Mouse (Mus musculus): ENCODE measurements at regions not wholly inside any gene's neighbourhood (a gene's known extent, or its start where the extent isn't known, plus 50 kb on each side); places are given as distances from the start of the nearest gene placed in this dataset.
A peak's percentile ranks its signal among the peaks of the same experiment; 100 is the strongest.

- H3K9ac ChIP-seq, result no peak overlapping the region
- H3K4me1 ChIP-seq, result 0 out of 2 replicates have a peak, but pooled peaks cover 4% of the 10 kb centered on the region
- H3K4me3 ChIP-seq (replicated peaks), result no peak overlapping the region
- 47% methylated on average over 18 of the region's 18 CpGs for WGBS
- H3K27me3 ChIP-seq, result no peaks in the 10 kb centered on the region
- H3K36me3 ChIP-seq, result no peaks in the 10 kb centered on the region
- 0 out of 2 replicates have a peak, but pooled peaks have one; percentile 33 for ATAC-seq (replicated peaks; ENCODE audit: low FRiP score)
- no peak overlapping the region for H3K4me2 ChIP-seq
- no peaks in the 10 kb centered on the region for H3K9me3 ChIP-seq (replicated peaks)
- H3K27ac ChIP-seq, result peak overlapping the region; percentile 59; the same call in 1 of the 2 replicates
Measured at GRCm38 (mm10) chr2:19049877-19050731, 52.0 kb downstream of the 4930426L09Rik start.

GRCm38 (mm10) chr2:19055500-19055899 lies 57.4 kb downstream of the 4930426L09Rik start:
- Histone ChIP-seq H3K9me3 (replicated peaks) (no peaks in the 10 kb centered on the region), H3K4me3 (replicated peaks) (no peak overlapping the region), H3K36me3 (no peaks in the 10 kb centered on the region), H3K9ac (no peak overlapping the region), H3K4me1 (peaks cover 14% of the 10 kb centered on the region; the same call in 1 of the 2 replicates), H3K4me2 (no peak overlapping the region), H3K27me3 (no peaks in the 10 kb centered on the region), H3K27ac (no peak overlapping the region)
- 76% methylated on average over 2 of the region's 2 CpGs for WGBS
- no peak for ATAC-seq (replicated peaks; ENCODE audit: low FRiP score)

DNA sequence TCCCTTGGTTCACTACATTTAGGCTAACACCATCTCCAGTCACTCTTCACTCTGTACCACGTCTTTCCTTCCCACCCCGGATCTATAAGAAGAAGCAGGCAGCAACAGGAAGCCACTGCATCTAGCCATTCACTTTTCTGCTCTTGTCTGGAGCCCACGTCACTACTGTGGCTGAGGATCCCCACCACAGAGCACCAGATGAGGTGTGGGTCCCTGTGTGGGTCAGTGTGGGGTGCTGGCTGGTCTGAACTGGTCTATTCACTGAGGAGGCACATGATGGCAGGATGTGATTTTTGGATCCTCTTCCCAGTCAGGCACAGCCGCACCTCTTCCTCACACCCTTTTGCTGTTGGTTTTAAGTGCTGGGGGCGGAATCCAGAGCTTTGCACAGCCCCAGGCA lies 59.7 kb downstream of the 4930426L09Rik start:
- ATAC-seq (replicated peaks; ENCODE audit: low FRiP score), result no peak
- H3K9me3 ChIP-seq (replicated peaks), result no peaks in the 10 kb centered on the region
- no peaks in the 10 kb centered on the region for H3K36me3 ChIP-seq
- WGBS, result 81% methylated on average over 5 of the region's 5 CpGs
- H3K9ac ChIP-seq, result no peak overlapping the region
- no peaks in the 10 kb centered on the region for H3K27me3 ChIP-seq
- H3K4me2 ChIP-seq, result no peak overlapping the region
- H3K4me3 ChIP-seq (replicated peaks), result no peak overlapping the region
- H3K27ac ChIP-seq, result no peak overlapping the region
- H3K4me1 ChIP-seq, result peaks cover 17% of the 10 kb centered on the region; the same call in 1 of the 2 replicates

GRCm38 (mm10) chr2:19058765-19059164 lies 60.6 kb downstream of the 4930426L09Rik start:
- WGBS, result 81% methylated on average over 3 of the region's 3 CpGs
- no peaks in the 10 kb centered on the region for H3K9me3 ChIP-seq (replicated peaks)
- H3K4me3 ChIP-seq (replicated peaks), result no peak overlapping the region
- H3K27me3 ChIP-seq, result no peaks in the 10 kb centered on the region
- no peak overlapping the region for H3K27ac ChIP-seq
- H3K4me1 ChIP-seq, result peaks cover 17% of the 10 kb centered on the region; the same call in 1 of the 2 replicates
- no peaks in the 10 kb centered on the region for H3K36me3 ChIP-seq
- no peak overlapping the region for H3K9ac ChIP-seq
- no peak overlapping the region for H3K4me2 ChIP-seq
- no peak for ATAC-seq (replicated peaks; ENCODE audit: low FRiP score)

- Histone ChIP-seq H3K27ac (no peak overlapping the region), H3K4me1 (peaks cover 17% of the 10 kb centered on the region; the same call in 1 of the 2 replicates), H3K9me3 (replicated peaks) (no peaks in the 10 kb centered on the region), H3K36me3 (no peaks in the 10 kb centered on the region), H3K4me2 (no peak overlapping the region), H3K4me3 (replicated peaks) (no peak overlapping the region), H3K27me3 (no peaks in the 10 kb centered on the region), H3K9ac (no peak overlapping the region)
- no peak for ATAC-seq (replicated peaks; ENCODE audit: low FRiP score)
- WGBS, result 53% methylated on average over 5 of the region's 5 CpGs
Measured at GRCm38 (mm10) chr2:19059246-19059645, 61.1 kb downstream of the 4930426L09Rik start.

- H3K4me3 ChIP-seq (replicated peaks), result no peak overlapping the region
- H3K27me3 ChIP-seq, result no peaks in the 10 kb centered on the region
- no peaks in the 10 kb centered on the region for H3K9me3 ChIP-seq (replicated peaks)
- no peak overlapping the region for H3K9ac ChIP-seq
- ATAC-seq (replicated peaks; ENCODE audit: low FRiP score), result 0 out of 2 replicates have a peak, but pooled peaks have one; percentile 18
- 54% methylated on average over 9 of the region's 9 CpGs for WGBS
- H3K4me1 ChIP-seq, result peaks cover 17% of the 10 kb centered on the region; the same call in 1 of the 2 replicates
- no peaks in the 10 kb centered on the region for H3K36me3 ChIP-seq
- no peak overlapping the region for H3K27ac ChIP-seq
- no peak overlapping the region for H3K4me2 ChIP-seq
Measured at GRCm38 (mm10) chr2:19060218-19060915, 62.2 kb downstream of the 4930426L09Rik start.

- ATAC-seq (replicated peaks; ENCODE audit: low FRiP score), result no peak
Measured at GRCm38 (mm10) chr2:19064560-19065362, 66.6 kb downstream of the 4930426L09Rik start.

DNA sequence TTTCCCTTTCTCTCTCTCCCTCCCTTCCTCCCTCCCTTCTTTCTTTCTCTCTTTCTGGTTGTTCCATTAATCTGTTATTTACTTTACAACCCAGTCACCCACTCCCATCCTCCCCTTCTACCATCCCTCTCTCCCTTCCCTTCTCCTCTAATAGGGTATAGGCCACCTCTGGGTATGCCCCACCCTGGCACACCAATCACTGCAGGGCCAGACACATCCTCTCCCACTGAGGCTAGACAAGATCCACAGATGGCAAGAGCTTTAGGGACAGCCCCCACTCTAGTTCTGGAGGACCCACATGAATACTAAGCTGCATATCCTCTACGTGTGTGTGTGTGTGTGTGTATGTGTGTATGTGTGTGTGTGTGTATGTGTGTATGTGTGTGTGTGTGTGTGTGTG lies 67.4 kb downstream of the 4930426L09Rik start:
- Histone ChIP-seq H3K4me3 (replicated peaks) (no peak overlapping the region), H3K36me3 (no peaks in the 10 kb centered on the region), H3K9ac (no peak overlapping the region), H3K4me2 (no peak overlapping the region), H3K27me3 (no peaks in the 10 kb centered on the region), H3K4me1 (peaks cover 6% of the 10 kb centered on the region; the same call in 1 of the 2 replicates), H3K9me3 (replicated peaks) (no peaks in the 10 kb centered on the region), H3K27ac (no peak overlapping the region)
- WGBS, result 94% methylated on average over 1 of the region's 1 CpGs
- no peak for ATAC-seq (replicated peaks; ENCODE audit: low FRiP score)

More at GRCm38 (mm10) chr2:19064560-19065362, 66.6 kb downstream of the 4930426L09Rik start:
- Histone ChIP-seq H3K4me2 (0 out of 2 replicates have a peak overlapping the region, but pooled peaks have one; percentile 18), H3K36me3 (no peaks in the 10 kb centered on the region), H3K27ac (peak overlapping the region; percentile 52; the same call in 1 of the 2 replicates), H3K9me3 (replicated peaks) (no peaks in the 10 kb centered on the region), H3K9ac (no peak overlapping the region), H3K4me1 (peaks cover 13% of the 10 kb centered on the region; the same call in 1 of the 2 replicates), H3K4me3 (replicated peaks) (no peak overlapping the region), H3K27me3 (no peaks in the 10 kb centered on the region)
- 50% methylated on average over 9 of the region's 9 CpGs for WGBS

GRCm38 (mm10) chr2:19068161-19068560 lies 70.0 kb downstream of the 4930426L09Rik start:
- no peaks in the 10 kb centered on the region for H3K9me3 ChIP-seq (replicated peaks)
- H3K4me3 ChIP-seq (replicated peaks), result no peak overlapping the region
- H3K4me2 ChIP-seq, result no peak overlapping the region
- H3K9ac ChIP-seq, result no peak overlapping the region
- no peaks in the 10 kb centered on the region for H3K36me3 ChIP-seq
- WGBS, result 97% methylated on average over 1 of the region's 1 CpGs
- ATAC-seq (replicated peaks; ENCODE audit: low FRiP score), result no peak
- peaks cover 3% of the 10 kb centered on the region; the same call in 1 of the 2 replicates for H3K4me1 ChIP-seq
- H3K27ac ChIP-seq, result no peak overlapping the region
- H3K27me3 ChIP-seq, result no peaks in the 10 kb centered on the region

GRCm38 (mm10) chr2:19083816-19084215 lies 85.7 kb downstream of the 4930426L09Rik start:
- Histone ChIP-seq H3K27me3 (no peaks in the 10 kb centered on the region), H3K9ac (no peak overlapping the region), H3K4me1 (no peaks in the 10 kb centered on the region), H3K27ac (no peak overlapping the region), H3K9me3 (replicated peaks) (no peaks in the 10 kb centered on the region), H3K4me3 (replicated peaks) (no peak overlapping the region), H3K36me3 (no peaks in the 10 kb centered on the region), H3K4me2 (no peak overlapping the region)
- no peak for ATAC-seq (replicated peaks; ENCODE audit: low FRiP score)
- WGBS, result 81% methylated on average over 3 of the region's 3 CpGs

- H3K36me3 ChIP-seq, result no peaks in the 10 kb centered on the region
- no peaks in the 10 kb centered on the region for H3K9me3 ChIP-seq (replicated peaks)
- H3K27me3 ChIP-seq, result no peaks in the 10 kb centered on the region
- no peaks in the 10 kb centered on the region for H3K4me1 ChIP-seq
- no peak for ATAC-seq (replicated peaks; ENCODE audit: low FRiP score)
- H3K4me3 ChIP-seq (replicated peaks), result no peak overlapping the region
- no peak overlapping the region for H3K4me2 ChIP-seq
- no peak overlapping the region for H3K27ac ChIP-seq
- no peak overlapping the region for H3K9ac ChIP-seq
- WGBS, result 91% methylated on average over 4 of the region's 4 CpGs
Measured at GRCm38 (mm10) chr2:19085105-19085504, 87.0 kb downstream of the 4930426L09Rik start.
